Mouse (Mus musculus): ENCODE measurements around the gene Nup210l. TPM values are rescaled to one million over a fixed set of nuclear protein-coding genes. Genes with fewer than 3 reads are reported as not detected.

The Nup210l gene
- polyA plus RNA-seq, 1 experiment from 2014 or later, result 0.63 TPM

- no peaks in the 10 kb centered on the region for H3K27me3 ChIP-seq (ENCODE audit: low read depth, poor library complexity, severe bottlenecking)
- H3K27ac ChIP-seq, result peak overlapping the region; percentile 84
- H3K36me3 ChIP-seq, result peaks cover 35% of the 10 kb centered on the region
- peak overlapping the region; percentile 60 for H3K4me3 ChIP-seq
- no peaks in the 10 kb centered on the region for H3K9me3 ChIP-seq (replicated peaks)
- DNase-seq (ENCODE audit: low spot score), result no peak
- WGBS, result 29% methylated on average over 5 of the region's 5 CpGs
- H3K4me1 ChIP-seq, result peaks cover 23% of the 10 kb centered on the region
These were observed 117.2 kb downstream of the Nup210l start for GRCm38 (mm10) chr3:90221123-90221522.

GRCm38 (mm10) chr3:90222455-90222854 lies 118.5 kb downstream of the Nup210l start:
- H3K36me3 ChIP-seq, result peaks cover 38% of the 10 kb centered on the region
- H3K4me3 ChIP-seq, result no peak overlapping the region
- no peak for DNase-seq (ENCODE audit: low spot score)
- H3K9me3 ChIP-seq (replicated peaks), result no peaks in the 10 kb centered on the region
- WGBS, result 93% methylated on average over 4 of the region's 4 CpGs
- peak overlapping the region; percentile 25; the same call in 1 of the 2 replicates for H3K27ac ChIP-seq
- no peaks in the 10 kb centered on the region for H3K27me3 ChIP-seq (ENCODE audit: low read depth, poor library complexity, severe bottlenecking)
- H3K4me1 ChIP-seq, result peaks cover 23% of the 10 kb centered on the region

- no peak overlapping the region for H3K4me3 ChIP-seq
- H3K27ac ChIP-seq, result no peak overlapping the region
- no peaks in the 10 kb centered on the region for H3K27me3 ChIP-seq (ENCODE audit: low read depth, poor library complexity, severe bottlenecking)
- WGBS, result 89% methylated on average over 3 of the region's 3 CpGs
- H3K36me3 ChIP-seq, result peaks cover 38% of the 10 kb centered on the region
- DNase-seq (ENCODE audit: low spot score), result no peak
- H3K4me1 ChIP-seq, result peaks cover 23% of the 10 kb centered on the region
- H3K9me3 ChIP-seq (replicated peaks), result no peaks in the 10 kb centered on the region
These were observed 119.0 kb downstream of the Nup210l start for GRCm38 (mm10) chr3:90222941-90223340.

GRCm38 (mm10) chr3:90224331-90224730 lies 120.4 kb downstream of the Nup210l start:
- H3K4me3 ChIP-seq, result no peak overlapping the region
- H3K9me3 ChIP-seq (replicated peaks), result no peaks in the 10 kb centered on the region
- peaks cover 23% of the 10 kb centered on the region for H3K4me1 ChIP-seq
- no peaks in the 10 kb centered on the region for H3K27me3 ChIP-seq (ENCODE audit: low read depth, poor library complexity, severe bottlenecking)
- WGBS, result 80% methylated on average over 10 of the region's 10 CpGs
- no peak overlapping the region for H3K27ac ChIP-seq
- peaks cover 38% of the 10 kb centered on the region for H3K36me3 ChIP-seq
- no peak for DNase-seq (ENCODE audit: low spot score)

GRCm38 (mm10) chr3:90231075-90231474 lies 127.1 kb downstream of the Nup210l start:
- no peak for DNase-seq (ENCODE audit: low spot score)
- no peaks in the 10 kb centered on the region for H3K27me3 ChIP-seq (ENCODE audit: low read depth, poor library complexity, severe bottlenecking)
- WGBS, result 15% methylated on average over 8 of the region's 8 CpGs
- no peaks in the 10 kb centered on the region for H3K9me3 ChIP-seq (replicated peaks)
- peaks cover 14% of the 10 kb centered on the region for H3K4me1 ChIP-seq
- H3K4me3 ChIP-seq, result peak overlapping the region; percentile 78
- H3K27ac ChIP-seq, result peak overlapping the region; percentile 91
- peaks cover 32% of the 10 kb centered on the region for H3K36me3 ChIP-seq

GRCm38 (mm10) chr3:90231507-90232333 lies 127.8 kb downstream of the Nup210l start, which contains the start of gene Jtb:
Gene Jtb, plus strand, starts transcription at chr3:90231597.
- H3K4me1 ChIP-seq, result peaks cover 14% of the 10 kb centered on the region
- no peaks in the 10 kb centered on the region for H3K27me3 ChIP-seq (ENCODE audit: low read depth, poor library complexity, severe bottlenecking)
- H3K27ac ChIP-seq, result peak within 1 kb of the TSS; percentile 91
- peak; percentile 92 for DNase-seq (ENCODE audit: low spot score)
- WGBS, result under 1% methylated on average over 61 of the region's 61 CpGs
- H3K36me3 ChIP-seq, result peaks cover 34% of the 10 kb centered on the region
- H3K4me3 ChIP-seq, result peak within 1 kb of the TSS; percentile 78
- H3K9me3 ChIP-seq (replicated peaks), result no peaks in the 10 kb centered on the region

GRCm38 (mm10) chr3:90241251-90241650 lies 137.3 kb downstream of the Nup210l start:
- Histone ChIP-seq H3K27me3 (ENCODE audit: low read depth, poor library complexity, severe bottlenecking) (peaks cover 7% of the 10 kb centered on the region; the same call in 1 of the 2 replicates), H3K4me1 (peaks cover 22% of the 10 kb centered on the region), H3K27ac (no peak overlapping the region), H3K9me3 (replicated peaks) (no peaks in the 10 kb centered on the region), H3K4me3 (no peak overlapping the region), H3K36me3 (peaks cover 9% of the 10 kb centered on the region)
- WGBS, result 85% methylated on average over 2 of the region's 2 CpGs
- DNase-seq (ENCODE audit: low spot score), result no peak

- Histone ChIP-seq H3K9me3 (replicated peaks) (no peaks in the 10 kb centered on the region), H3K4me1 (peaks cover 22% of the 10 kb centered on the region), H3K27me3 (ENCODE audit: low read depth, poor library complexity, severe bottlenecking) (peaks cover 7% of the 10 kb centered on the region; the same call in 1 of the 2 replicates), H3K4me3 (no peak overlapping the region), H3K27ac (no peak overlapping the region), H3K36me3 (peaks cover 3% of the 10 kb centered on the region; the same call in 1 of the 2 replicates)
- 90% methylated on average over 10 of the region's 10 CpGs for WGBS
- no peak for DNase-seq (ENCODE audit: low spot score)
These were observed 137.9 kb downstream of the Nup210l start for GRCm38 (mm10) chr3:90241669-90242358.

- peak within 1 kb of the TSS; percentile 52 for H3K4me3 ChIP-seq
- H3K27me3 ChIP-seq (ENCODE audit: low read depth, poor library complexity, severe bottlenecking), result peaks cover 7% of the 10 kb centered on the region; the same call in 1 of the 2 replicates
- H3K4me1 ChIP-seq, result peaks cover 27% of the 10 kb centered on the region
- DNase-seq (ENCODE audit: low spot score), result peak; percentile 70
- H3K36me3 ChIP-seq, result no peaks in the 10 kb centered on the region
- H3K9me3 ChIP-seq (replicated peaks), result no peaks in the 10 kb centered on the region
- H3K27ac ChIP-seq, result peak within 1 kb of the TSS; percentile 84
- 5% methylated on average over 19 of the region's 19 CpGs for WGBS
These were observed 139.2 kb downstream of the Nup210l start, which contains the start of gene Creb3l4 for GRCm38 (mm10) chr3:90242984-90243775. Gene Creb3l4, minus strand, starts transcription at chr3:90243512.

- WGBS, result 93% methylated on average over 2 of the region's 2 CpGs
- DNase-seq (ENCODE audit: low spot score), result no peak
- no peaks in the 10 kb centered on the region for H3K9me3 ChIP-seq (replicated peaks)
- no peak overlapping the region for H3K27ac ChIP-seq
- H3K36me3 ChIP-seq, result peaks cover 11% of the 10 kb centered on the region
- peaks cover 7% of the 10 kb centered on the region; the same call in 1 of the 2 replicates for H3K27me3 ChIP-seq (ENCODE audit: low read depth, poor library complexity, severe bottlenecking)
- no peak overlapping the region for H3K4me3 ChIP-seq
- peaks cover 41% of the 10 kb centered on the region for H3K4me1 ChIP-seq
These were observed 141.5 kb downstream of the Nup210l start for GRCm38 (mm10) chr3:90245406-90245805.

- Histone ChIP-seq H3K27me3 (ENCODE audit: low read depth, poor library complexity, severe bottlenecking) (no peaks in the 10 kb centered on the region), H3K9me3 (replicated peaks) (no peaks in the 10 kb centered on the region), H3K4me3 (peak overlapping the region; percentile 72), H3K27ac (peak overlapping the region; percentile 93), H3K4me1 (peaks cover 34% of the 10 kb centered on the region), H3K36me3 (peaks cover 25% of the 10 kb centered on the region)
- DNase-seq (ENCODE audit: low spot score), result no peak
- under 1% methylated on average over 3 of the region's 3 CpGs for WGBS
These were observed 143.7 kb downstream of the Nup210l start for GRCm38 (mm10) chr3:90247630-90247959.

GRCm38 (mm10) chr3:90247960-90248745 lies 144.2 kb downstream of the Nup210l start, which contains the start of gene Slc39a1:
Gene Slc39a1, plus strand, starts transcription at chr3:90248172.
- Histone ChIP-seq H3K4me1 (peaks cover 28% of the 10 kb centered on the region), H3K27me3 (ENCODE audit: low read depth, poor library complexity, severe bottlenecking) (no peaks in the 10 kb centered on the region), H3K27ac (peak within 1 kb of the TSS; percentile 93), H3K36me3 (peaks cover 25% of the 10 kb centered on the region), H3K9me3 (replicated peaks) (no peaks in the 10 kb centered on the region), H3K4me3 (peak within 1 kb of the TSS; percentile 72)
- under 1% methylated on average over 38 of the region's 44 CpGs for WGBS
- peak; percentile 94 for DNase-seq (ENCODE audit: low spot score)

Data from limb, embryonic 10.5 days (tissue).